Mouse (Mus musculus) limb, embryonic 11.5 days (tissue): ENCODE measurements at regions not wholly inside any gene's neighbourhood (a gene's known extent, or its start where the extent isn't known, plus 50 kb on each side); places are given as distances from the start of the nearest gene placed in this dataset.

ENCODE experiments used
- ATAC-seq: fragments of 200-750 bp; cut with Nextera tagmentation; 2 replicates; pipeline ENCODE4 v1.8.0; 2017; ENCODE audit warnings: low read depth; ENCODE audit not compliant: insufficient number of reproducible peaks, low FRiP score, low TSS enrichment
- DNase-seq: peaks from one replicate; pipeline ENCODE4 v3.0.0-alpha.2; 2015; ENCODE audit warnings: low spot score
- H3K27ac ChIP-seq: fragments of 300-500 bp; sonication (generic); replicated peaks from 2 replicates; pipeline ENCODE4 v1.5.1; 2014; ENCODE audit warnings: low read depth, mild to moderate bottlenecking, low read length
- H3K27me3 ChIP-seq: fragments of 300-500 bp; sonication (generic); 2 replicates; pipeline ENCODE4 v1.6.1; 2014; ENCODE audit warnings: mild to moderate bottlenecking, low read length, mixed read lengths; ENCODE audit not compliant: control insufficient read depth, insufficient read depth
- H3K36me3 ChIP-seq: fragments of 300-500 bp; sonication (generic); 2 replicates; pipeline ENCODE4 v1.6.1; 2014; ENCODE audit warnings: mild to moderate bottlenecking, low read length, moderate library complexity, mixed read lengths; ENCODE audit not compliant: control insufficient read depth, insufficient read depth
- H3K4me1 ChIP-seq: fragments of 300-500 bp; sonication (generic); 2 replicates; pipeline ENCODE4 v1.6.1; 2014; ENCODE audit warnings: low read length, mixed read lengths; ENCODE audit not compliant: control insufficient read depth, insufficient read depth
- H3K4me2 ChIP-seq: fragments of 300-500 bp; sonication (generic); 2 replicates; pipeline ENCODE4 v1.6.1; 2014; ENCODE audit warnings: low read depth, mild to moderate bottlenecking, moderate library complexity; ENCODE audit not compliant: severe bottlenecking
- H3K4me3 ChIP-seq: fragments of 300-500 bp; sonication (generic); 2 replicates; pipeline ENCODE4 v1.5.1; 2014; ENCODE audit warnings: low read depth, low read length
- H3K9ac ChIP-seq: fragments of 300-500 bp; sonication (generic); 2 replicates; pipeline ENCODE4 v1.6.1; 2014; ENCODE audit warnings: mild to moderate bottlenecking, low read length
- H3K9me3 ChIP-seq: fragments of 300-500 bp; sonication (generic); 2 replicates; pipeline ENCODE4 v1.6.1; 2016; ENCODE audit warnings: low read length; ENCODE audit not compliant: control insufficient read depth
- WGBS: fragments of 180-500 bp; shearing (Covaris S2); extraction: QIAGEN DNeasy Blood & Tissue Kit; methylation state at CpG from one replicate; pipeline ENCODE4 v1.1.7; 2014; 5-methylcytosine and 5-hydroxymethylcytosine counted together

DNA sequence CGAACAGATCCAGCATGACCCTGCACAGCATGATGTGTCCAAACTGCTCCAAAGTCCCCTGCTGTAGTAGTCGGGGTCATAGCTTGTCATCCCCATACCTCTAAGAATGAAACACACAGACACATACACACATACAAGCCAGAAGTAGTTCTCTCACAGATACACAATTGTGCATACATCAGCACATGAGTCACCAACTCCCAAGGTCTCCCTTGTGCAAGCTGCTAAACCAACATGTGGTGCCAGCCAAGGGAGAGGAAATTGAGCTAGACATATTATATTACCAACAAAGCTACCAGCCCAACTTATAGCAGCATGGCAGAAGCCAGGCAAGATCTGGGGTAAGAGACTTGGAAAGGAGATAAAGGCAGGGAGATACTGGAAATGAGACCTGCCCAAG, 353.5 kb upstream of the Rgma start:
- Histone ChIP-seq H3K9me3 (no peaks in the 10 kb centered on the region), H3K4me2 (no peak overlapping the region), H3K36me3 (no peaks in the 10 kb centered on the region), H3K27ac (no peak overlapping the region), H3K4me3 (no peak overlapping the region), H3K4me1 (no peaks in the 10 kb centered on the region), H3K27me3 (no peaks in the 10 kb centered on the region), H3K9ac (no peak overlapping the region)
- 80% methylated on average over 2 of the region's 2 CpGs for WGBS
- ATAC-seq (no peak), DNase-seq (no peak)

- Histone ChIP-seq H3K4me2 (no peak overlapping the region), H3K36me3 (no peaks in the 10 kb centered on the region), H3K27ac (no peak overlapping the region), H3K4me1 (no peaks in the 10 kb centered on the region), H3K27me3 (no peaks in the 10 kb centered on the region), H3K4me3 (no peak overlapping the region), H3K9ac (no peak overlapping the region), H3K9me3 (no peaks in the 10 kb centered on the region)
- WGBS, result 86% methylated on average over 5 of the region's 5 CpGs
- DNase-seq (no peak), ATAC-seq (no peak)
Measured at GRCm38 (mm10) chr7:73025640-73026039, 349.7 kb upstream of the Rgma start.

- no peaks in the 10 kb centered on the region for H3K27me3 ChIP-seq
- no peak overlapping the region for H3K4me2 ChIP-seq
- DNase-seq (no peak), ATAC-seq (no peak)
- H3K9ac ChIP-seq, result no peak overlapping the region
- H3K4me3 ChIP-seq, result no peak overlapping the region
- H3K36me3 ChIP-seq, result no peaks in the 10 kb centered on the region
- WGBS, result 92% methylated on average over 6 of the region's 6 CpGs
- no peaks in the 10 kb centered on the region for H3K4me1 ChIP-seq
- no peaks in the 10 kb centered on the region for H3K9me3 ChIP-seq
- no peak overlapping the region for H3K27ac ChIP-seq
Measured at GRCm38 (mm10) chr7:73028952-73029351, 346.4 kb upstream of the Rgma start.

GRCm38 (mm10) chr7:73031407-73031806, 343.9 kb upstream of the Rgma start:
- H3K27ac ChIP-seq, result no peak overlapping the region
- H3K27me3 ChIP-seq, result no peaks in the 10 kb centered on the region
- H3K9ac ChIP-seq, result no peak overlapping the region
- no peaks in the 10 kb centered on the region for H3K4me1 ChIP-seq
- ATAC-seq (no peak), DNase-seq (no peak)
- 88% methylated on average over 5 of the region's 5 CpGs for WGBS
- H3K4me2 ChIP-seq, result no peak overlapping the region
- no peaks in the 10 kb centered on the region for H3K9me3 ChIP-seq
- H3K36me3 ChIP-seq, result no peaks in the 10 kb centered on the region
- no peak overlapping the region for H3K4me3 ChIP-seq

- DNase-seq (no peak), ATAC-seq (no peak)
- H3K9ac ChIP-seq, result no peak overlapping the region
- H3K4me3 ChIP-seq, result no peak overlapping the region
- no peak overlapping the region for H3K4me2 ChIP-seq
- no peaks in the 10 kb centered on the region for H3K9me3 ChIP-seq
- no peaks in the 10 kb centered on the region for H3K27me3 ChIP-seq
- no peaks in the 10 kb centered on the region for H3K36me3 ChIP-seq
- no peaks in the 10 kb centered on the region for H3K4me1 ChIP-seq
- 82% methylated on average over 23 of the region's 23 CpGs for WGBS
- no peak overlapping the region for H3K27ac ChIP-seq
Measured at GRCm38 (mm10) chr7:73032316-73032980, 342.9 kb upstream of the Rgma start.

DNA sequence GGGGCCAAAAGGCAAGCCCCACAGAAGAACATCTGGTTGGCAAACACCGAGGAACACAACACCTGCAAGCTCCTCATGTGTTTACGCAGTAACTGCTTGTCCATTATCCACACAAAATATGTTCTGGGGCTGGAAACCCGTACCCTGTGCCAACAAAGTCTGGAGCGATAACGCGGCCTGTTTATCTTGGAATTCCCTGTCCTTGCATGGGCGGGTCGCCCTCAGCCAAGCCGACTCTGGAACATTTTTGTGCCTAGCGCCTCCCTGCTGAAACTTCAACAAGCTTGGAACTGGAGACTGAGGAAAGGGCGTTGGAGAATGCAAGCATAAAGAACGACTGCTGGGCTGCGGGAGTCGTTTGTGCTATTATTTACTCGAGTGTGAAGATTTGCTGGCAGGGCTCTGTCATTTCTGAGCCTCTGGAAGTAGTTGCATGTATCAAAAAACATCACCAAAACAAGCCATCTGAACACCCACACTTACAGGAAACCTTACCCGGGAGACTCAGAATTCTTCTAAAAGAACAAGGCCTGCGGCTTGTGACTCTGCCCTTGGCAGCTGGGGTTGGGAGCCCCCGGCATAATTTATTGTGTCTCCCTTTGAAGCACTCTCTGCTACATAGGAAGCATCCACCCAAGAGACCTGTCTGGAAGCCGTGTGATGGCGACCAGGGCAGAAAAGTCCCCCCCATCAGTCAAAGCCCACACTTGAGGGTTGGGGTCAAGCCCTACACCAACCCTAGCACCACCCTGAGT, 338.3 kb upstream of the Rgma start:
- H3K27me3 ChIP-seq, result no peaks in the 10 kb centered on the region
- 65% methylated on average over 20 of the region's 20 CpGs for WGBS
- no peaks in the 10 kb centered on the region for H3K36me3 ChIP-seq
- DNase-seq (peak; percentile 27), ATAC-seq (no peak)
- H3K9me3 ChIP-seq, result no peaks in the 10 kb centered on the region
- no peak overlapping the region for H3K4me2 ChIP-seq
- H3K27ac ChIP-seq, result no peak overlapping the region
- no peak overlapping the region for H3K4me3 ChIP-seq
- H3K4me1 ChIP-seq, result no peaks in the 10 kb centered on the region
- no peak overlapping the region for H3K9ac ChIP-seq

GRCm38 (mm10) chr7:73037638-73038037, 337.7 kb upstream of the Rgma start:
- no peaks in the 10 kb centered on the region for H3K36me3 ChIP-seq
- H3K9ac ChIP-seq, result no peak overlapping the region
- H3K9me3 ChIP-seq, result no peaks in the 10 kb centered on the region
- no peak overlapping the region for H3K27ac ChIP-seq
- H3K4me1 ChIP-seq, result no peaks in the 10 kb centered on the region
- no peak for DNase-seq
- no peak for ATAC-seq
- H3K27me3 ChIP-seq, result no peaks in the 10 kb centered on the region
- no peak overlapping the region for H3K4me2 ChIP-seq
- H3K4me3 ChIP-seq, result no peak overlapping the region
- 88% methylated on average over 9 of the region's 9 CpGs for WGBS

DNA sequence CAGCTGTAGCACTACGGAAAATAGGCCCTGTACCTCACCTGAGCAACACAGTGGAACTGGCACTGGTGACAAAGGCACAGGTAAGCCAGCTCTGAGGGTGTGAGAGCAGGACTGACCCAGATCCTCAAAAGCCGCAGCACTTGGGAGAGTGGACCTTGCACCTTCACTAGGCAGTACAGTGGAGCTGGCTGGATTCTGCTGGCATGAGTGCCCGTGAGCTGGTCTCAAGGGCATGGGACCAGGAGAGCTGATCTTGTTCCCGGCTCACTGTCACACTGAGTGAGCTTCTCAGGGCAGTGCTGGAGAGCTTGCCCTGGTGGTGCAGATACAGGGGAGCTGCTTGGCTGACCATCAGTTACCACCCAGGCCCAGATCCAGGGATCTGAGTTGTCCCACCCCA, 335.4 kb upstream of the Rgma start:
- no peak overlapping the region for H3K4me3 ChIP-seq
- no peak for ATAC-seq
- no peak overlapping the region for H3K27ac ChIP-seq
- no peak overlapping the region for H3K4me2 ChIP-seq
- H3K4me1 ChIP-seq, result no peaks in the 10 kb centered on the region
- no peaks in the 10 kb centered on the region for H3K36me3 ChIP-seq
- DNase-seq, result no peak
- no peaks in the 10 kb centered on the region for H3K27me3 ChIP-seq
- WGBS, result 88% methylated on average over 4 of the region's 4 CpGs
- no peak overlapping the region for H3K9ac ChIP-seq
- H3K9me3 ChIP-seq, result no peaks in the 10 kb centered on the region
